Mouse (Mus musculus): ENCODE results near the gene Bpifc.

GRCm38 (mm10) chr10:86050522-86050921, 38.8 kb upstream of the Bpifc start:
- no peak for TF ChIP-seq CTCF (IDR thresholded peaks at IDR 0.05; ENCODE audit: control insufficient read depth, insufficient read depth, insufficient replicate concordance, low read depth, low read length)
- TF ChIP-seq POLR2A (IDR thresholded peaks at IDR 0.05; ENCODE audit: control insufficient read depth, low read depth, low read length), result no peak
